Mouse (Mus musculus): ENCODE data around the gene Hist1h2bb.
"Not testable (repeated sequence)": the region's sequence is repeated elsewhere in the genome, so short reads cannot be mapped to it uniquely, and the experiment has no call there.

Gene Hist1h2bb

GRCm38 (mm10) chr13:23746201-23747080 lies at the start of gene Hist1h2bb:
Gene Hist1h2bb, plus strand, starts transcription at chr13:23746734.
- peak; percentile 45 for DNase-seq (ENCODE audit: low spot score)

GRCm38 (mm10) chr13:23697491-23698299 lies 48.8 kb upstream of the Hist1h2bb start:
- DNase-seq (ENCODE audit: low spot score), result no peak

GRCm38 (mm10) chr13:23698300-23698693 lies 48.2 kb upstream of the Hist1h2bb start, which contains the start of gene Hist1h4c:
Gene Hist1h4c, minus strand, starts transcription at chr13:23698454.
- peak; percentile 97 for DNase-seq (ENCODE audit: low spot score)

DNA sequence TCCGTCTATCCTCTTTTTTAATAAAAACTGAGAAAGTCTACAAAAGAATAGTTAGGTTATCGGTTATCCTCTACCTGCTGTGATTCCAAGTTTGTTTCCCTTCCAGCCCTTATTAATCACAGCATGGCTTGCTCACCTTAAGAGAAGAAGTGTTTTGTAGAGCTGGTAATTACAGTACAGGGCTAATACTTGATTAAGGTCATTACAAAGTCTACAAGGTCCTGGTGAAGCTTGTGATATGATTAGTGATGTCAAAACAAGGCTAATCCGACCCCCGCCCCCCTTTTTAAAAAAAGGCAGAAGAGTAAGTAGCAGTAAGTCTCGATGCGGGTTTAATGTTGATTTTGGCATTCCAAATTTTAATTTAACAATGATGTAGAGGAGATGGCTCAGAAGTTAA lies 47.5 kb upstream of the Hist1h2bb start:
- DNase-seq (ENCODE audit: low spot score), result no peak

DNA sequence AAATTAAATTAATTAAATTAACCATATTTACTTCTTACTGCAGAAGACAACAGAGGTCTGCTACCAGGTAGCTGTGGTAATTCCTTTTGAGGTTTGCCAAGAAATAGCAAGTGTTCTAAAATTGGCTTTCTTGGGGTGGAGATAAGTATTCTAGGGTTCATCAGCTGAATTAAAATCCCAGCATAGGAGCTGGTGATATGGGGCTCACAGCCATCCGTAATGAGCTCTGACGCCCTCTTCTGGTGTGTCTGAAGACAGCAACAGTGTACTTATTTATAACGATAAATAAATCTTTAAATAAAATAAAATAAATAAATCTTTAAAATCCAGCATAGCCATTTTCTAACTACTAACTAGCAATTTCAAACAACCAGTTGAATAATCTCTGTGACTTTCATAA lies 46.8 kb upstream of the Hist1h2bb start:
- DNase-seq (ENCODE audit: low spot score), result no peak

GRCm38 (mm10) chr13:23700786-23701520 lies 45.6 kb upstream of the Hist1h2bb start:
- DNase-seq (ENCODE audit: low spot score), result peak; percentile 48

DNA sequence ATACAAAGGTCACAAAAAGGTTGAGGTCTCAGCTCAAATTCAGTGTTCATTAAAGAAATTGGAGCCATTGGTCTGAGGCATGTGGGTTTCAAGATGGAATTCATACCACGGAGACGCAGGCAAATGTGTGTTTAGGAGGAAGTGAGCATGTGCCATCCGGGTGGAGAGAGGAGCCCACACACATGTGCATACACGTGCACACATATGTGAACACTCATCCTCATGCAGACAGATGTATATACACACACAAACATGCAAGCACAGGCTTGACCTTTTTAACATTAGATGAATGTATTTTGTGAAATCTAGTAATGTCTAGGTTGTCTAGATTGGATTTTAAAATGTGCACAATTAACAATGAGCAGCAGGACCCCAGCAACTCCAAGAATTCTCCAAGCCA lies 44.3 kb upstream of the Hist1h2bb start:
- no peak for DNase-seq (ENCODE audit: low spot score)

DNA sequence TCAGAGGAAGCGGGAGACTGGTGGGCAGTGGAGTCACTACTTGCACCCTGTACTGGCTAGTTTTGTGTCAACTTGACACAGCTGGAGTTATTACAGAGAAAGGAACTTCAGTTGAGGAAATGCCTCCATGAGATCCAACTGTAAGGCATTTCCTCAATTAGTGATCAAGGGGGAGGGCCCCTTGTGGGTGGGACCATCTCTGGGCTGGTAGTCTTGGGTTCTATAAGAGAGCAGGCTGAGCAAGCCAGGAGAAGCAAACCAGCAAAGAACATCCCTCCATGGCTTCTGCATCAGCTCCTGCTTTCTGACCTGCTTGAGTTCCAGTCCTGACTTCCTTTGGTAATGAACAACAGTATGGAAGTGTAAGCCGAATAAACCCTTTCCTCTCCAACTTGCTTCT lies 43.7 kb upstream of the Hist1h2bb start:
- DNase-seq (ENCODE audit: low spot score), result not testable (repeated sequence)

GRCm38 (mm10) chr13:23705751-23706356 lies 40.7 kb upstream of the Hist1h2bb start:
- no peak for DNase-seq (ENCODE audit: low spot score)

- DNase-seq (ENCODE audit: low spot score), result no peak
Observed at GRCm38 (mm10) chr13:23706771-23707170, 39.8 kb upstream of the Hist1h2bb start.

GRCm38 (mm10) chr13:23708041-23708440 lies 38.5 kb upstream of the Hist1h2bb start:
- no peak for DNase-seq (ENCODE audit: low spot score)

GRCm38 (mm10) chr13:23708654-23709053 lies 37.9 kb upstream of the Hist1h2bb start:
- DNase-seq (ENCODE audit: low spot score), result no peak

DNA sequence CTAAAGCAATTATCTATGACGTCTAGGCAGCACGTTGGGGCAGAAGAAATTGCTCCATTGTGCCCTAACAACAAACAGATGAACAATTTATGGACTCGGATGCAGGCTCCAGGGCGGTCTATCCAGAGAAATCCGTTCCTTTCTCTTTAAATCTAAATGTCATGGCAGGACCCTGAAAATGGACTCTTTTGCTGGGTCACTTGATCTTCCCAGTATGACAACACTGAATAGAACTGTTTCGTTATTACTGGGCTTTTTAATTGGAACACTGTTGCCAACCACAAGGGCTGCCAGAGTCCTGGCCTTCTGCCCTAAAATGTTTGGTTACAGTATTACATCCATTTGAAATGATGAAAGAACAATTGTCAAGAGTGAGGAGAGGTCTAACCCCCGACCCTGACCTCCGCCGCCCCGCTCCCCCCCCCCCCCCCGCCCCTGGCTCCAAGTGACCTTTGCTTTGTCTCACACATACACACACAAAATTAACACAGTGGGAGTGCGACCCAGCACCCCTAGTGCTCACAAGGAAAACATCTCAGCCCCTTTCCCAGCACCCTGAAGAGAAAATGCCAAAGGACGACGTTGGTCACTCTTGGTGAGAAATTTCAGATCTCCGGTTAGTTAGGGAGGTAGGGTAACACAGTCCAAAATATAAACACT lies 36.7 kb upstream of the Hist1h2bb start:
- DNase-seq (ENCODE audit: low spot score), result no peak

DNA sequence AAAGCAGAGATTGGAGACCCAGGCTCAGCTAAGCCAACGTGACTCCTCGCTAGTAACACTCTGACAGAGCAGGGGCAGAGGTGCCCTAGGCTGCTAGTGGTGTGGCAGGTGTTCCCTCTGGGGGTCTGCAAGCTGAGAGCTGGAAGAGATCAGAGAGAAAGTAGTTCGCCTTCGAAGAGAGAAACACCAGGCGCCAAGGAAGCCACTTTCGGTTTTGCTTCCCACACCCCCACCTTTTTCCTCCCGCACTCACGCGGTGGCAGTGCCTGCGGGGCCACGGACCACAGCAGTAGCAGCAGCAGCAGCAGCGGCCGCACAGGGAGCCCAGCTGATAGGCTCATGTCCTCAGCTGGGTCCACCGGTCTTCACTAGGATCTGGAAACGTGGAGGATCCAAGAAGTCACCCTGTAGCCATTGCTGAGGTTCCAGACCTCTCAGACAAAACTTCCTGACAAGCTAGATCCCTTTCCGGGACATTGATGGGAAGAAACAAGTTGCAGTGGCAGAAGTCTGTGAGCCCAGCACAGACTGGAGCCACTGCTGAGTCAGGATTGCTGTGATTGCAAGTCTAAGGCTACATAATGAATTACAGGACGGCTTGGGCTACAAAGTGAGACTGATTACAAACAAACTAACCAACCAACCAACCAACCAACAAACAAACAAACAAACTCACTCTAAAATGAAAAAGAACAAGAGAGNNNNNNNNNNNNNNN lies 36.0 kb upstream of the Hist1h2bb start, which contains the start of gene Hfe:
TSS of gene Hfe (minus strand) at position 481 of the 716 bp plus-strand sequence.
- no peak for DNase-seq (ENCODE audit: low spot score)

GRCm38 (mm10) chr13:23716261-23717042 lies 30.1 kb upstream of the Hist1h2bb start:
- no peak for DNase-seq (ENCODE audit: low spot score)

GRCm38 (mm10) chr13:23717176-23717575 lies 29.4 kb upstream of the Hist1h2bb start:
- no peak for DNase-seq (ENCODE audit: low spot score)

DNA sequence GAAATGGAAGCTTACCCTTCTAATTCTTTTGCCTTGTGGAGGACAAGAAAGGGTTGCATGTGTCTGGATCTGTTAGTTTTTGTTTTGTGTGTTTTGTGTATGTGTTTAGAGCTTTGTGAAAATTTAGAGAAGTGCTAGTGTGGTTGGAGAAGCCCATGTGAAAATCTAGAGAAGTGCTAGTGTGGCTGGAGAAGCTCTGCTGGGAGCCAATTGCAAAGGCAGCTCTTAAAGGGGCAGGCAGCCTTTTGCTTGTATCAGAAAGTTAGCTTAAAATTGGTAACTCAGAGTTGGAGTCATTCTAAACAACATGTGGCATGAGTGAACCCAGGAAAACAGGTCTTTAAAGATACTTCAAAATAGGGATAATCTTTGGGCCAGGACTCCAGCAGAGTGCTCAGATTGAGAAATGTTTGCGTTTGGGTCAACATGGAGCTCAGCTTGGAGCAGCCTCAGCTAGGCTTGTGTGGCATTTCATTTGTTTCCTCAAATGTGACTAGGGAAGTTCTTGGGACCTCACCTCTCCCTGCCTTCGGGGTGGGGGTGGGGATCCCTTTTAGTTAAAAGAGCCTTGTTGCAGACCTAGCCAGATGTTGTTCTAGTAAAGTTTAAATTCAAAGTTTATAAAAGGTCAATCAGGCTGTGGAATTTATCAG lies 28.8 kb upstream of the Hist1h2bb start:
- DNase-seq (ENCODE audit: low spot score), result not testable (repeated sequence)

DNA sequence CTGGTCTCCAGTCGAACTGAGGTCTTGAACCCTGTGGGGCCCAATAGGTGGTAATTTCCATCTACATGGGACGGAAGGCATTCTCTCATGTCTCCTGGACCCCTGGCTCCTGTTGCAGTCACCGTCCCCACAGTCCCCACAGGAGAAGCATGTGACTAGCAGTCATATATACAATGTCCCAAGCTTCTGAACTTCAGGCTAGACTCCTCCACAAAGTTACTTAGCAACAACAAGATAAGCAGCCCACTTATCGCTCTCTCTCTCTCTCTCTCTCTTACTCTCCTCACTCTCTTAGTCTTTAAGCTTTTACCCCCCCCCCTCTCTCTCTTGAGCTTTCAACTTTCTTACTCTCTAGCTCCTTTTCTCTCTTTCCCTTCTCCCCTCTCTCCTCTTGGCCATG lies 22.3 kb upstream of the Hist1h2bb start:
- no peak for DNase-seq (ENCODE audit: low spot score)

DNA sequence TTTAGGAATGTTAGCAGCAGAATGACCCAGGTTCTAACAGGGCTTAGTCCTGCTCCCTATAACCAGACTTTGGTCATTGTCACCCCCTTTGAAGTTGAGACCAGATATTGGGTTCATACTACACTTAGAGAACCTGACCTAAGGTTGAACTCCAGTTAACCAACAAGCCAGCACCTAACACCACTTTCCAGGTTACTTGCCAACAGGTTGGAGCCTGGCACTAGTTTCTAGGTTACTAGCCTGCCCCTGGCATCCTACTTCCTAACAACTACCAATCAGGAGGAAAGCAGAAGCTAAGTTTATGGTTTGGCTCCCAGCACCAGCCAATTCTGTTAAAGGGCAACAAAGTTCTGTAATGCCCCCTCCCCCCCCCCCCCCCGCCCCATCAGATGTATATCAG lies 21.3 kb upstream of the Hist1h2bb start:
- no peak for DNase-seq (ENCODE audit: low spot score)
